Mouse (Mus musculus): ENCODE results near the gene Mustn1.

The Mustn1 gene

DNA sequence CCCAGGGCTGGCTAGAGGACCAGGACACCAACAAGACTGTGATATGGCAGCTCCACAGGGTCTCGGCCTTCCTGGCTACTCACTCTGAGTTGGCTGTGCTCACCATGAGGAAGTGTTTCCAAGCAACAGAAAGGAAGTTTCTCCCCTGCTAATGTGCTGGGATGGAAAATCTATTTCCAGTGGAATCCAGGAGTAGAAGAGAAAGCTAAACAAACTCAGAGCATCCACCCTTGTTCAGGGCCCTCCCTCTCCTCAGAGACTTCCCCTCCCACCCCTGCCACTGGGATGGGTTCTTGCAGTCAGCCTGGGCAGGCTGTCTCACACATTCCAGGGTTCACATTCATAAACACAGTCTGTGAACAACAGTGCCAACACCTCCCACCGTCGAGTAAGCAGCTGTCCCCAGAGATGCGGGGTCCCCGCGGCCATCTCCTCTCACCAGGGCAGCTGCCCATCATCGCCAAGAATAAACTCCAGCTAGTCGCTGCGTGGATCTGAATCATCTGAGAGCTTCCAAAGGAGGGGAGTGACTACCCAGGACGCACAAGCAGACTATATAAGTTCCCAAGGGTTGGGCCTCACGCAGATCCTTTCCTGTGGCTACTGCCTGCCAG lies at the start of gene Mustn1:
Gene Mustn1, plus strand, starts transcription at position 243 of the 614 bp plus-strand sequence.
- no peak for DNase-seq (ENCODE audit: low read depth)

DNA sequence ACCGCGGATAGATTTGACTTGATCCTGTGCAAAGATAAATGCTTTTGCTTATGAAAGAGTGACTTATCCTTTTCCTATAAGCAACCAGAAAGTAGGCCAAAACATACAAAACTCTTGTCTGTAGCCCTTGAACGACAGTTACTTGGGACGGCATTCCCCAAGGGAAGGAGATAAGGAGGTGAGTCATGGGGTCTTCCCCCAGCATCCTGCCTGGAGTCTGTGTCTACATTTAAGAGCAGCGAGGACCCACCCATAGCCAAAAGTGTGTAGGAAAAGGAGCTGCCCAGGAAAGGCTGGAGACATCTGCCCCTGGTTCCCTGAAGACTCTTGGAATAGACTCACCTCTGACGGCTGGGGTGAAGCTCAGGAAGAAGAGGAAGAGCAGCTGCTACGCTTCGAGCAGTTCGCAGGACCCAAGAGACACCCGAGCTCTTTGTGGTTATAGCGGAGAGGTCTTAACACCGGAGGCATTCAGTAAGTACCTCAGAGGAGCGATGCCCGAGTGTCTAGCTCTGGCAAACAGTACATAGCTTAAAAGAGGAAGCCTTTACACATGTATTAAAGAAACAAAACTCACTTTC lies 41.5 kb upstream of the Mustn1 start:
- no peak for DNase-seq (ENCODE audit: low read depth)

DNA sequence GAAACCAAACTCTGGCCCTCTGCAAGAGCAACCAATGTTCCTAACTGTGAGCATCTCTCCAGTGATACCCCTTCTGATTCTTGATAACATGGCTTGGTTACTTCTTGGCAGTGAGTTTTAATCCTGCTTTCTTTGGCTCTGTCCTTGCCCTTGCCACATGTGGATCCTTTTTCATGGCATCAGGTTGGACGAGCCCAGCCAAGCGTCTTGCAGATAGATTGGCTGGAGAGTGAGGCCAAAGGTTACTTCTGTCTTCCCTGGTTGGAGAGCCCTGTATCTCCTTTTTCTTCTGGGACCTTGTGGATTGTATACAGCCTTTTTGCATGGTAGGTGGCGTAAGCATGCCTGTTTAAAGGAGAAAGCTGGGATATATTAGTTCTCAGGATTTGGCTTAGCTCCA lies 35.3 kb upstream of the Mustn1 start:
- DNase-seq (ENCODE audit: low read depth), result no peak

DNA sequence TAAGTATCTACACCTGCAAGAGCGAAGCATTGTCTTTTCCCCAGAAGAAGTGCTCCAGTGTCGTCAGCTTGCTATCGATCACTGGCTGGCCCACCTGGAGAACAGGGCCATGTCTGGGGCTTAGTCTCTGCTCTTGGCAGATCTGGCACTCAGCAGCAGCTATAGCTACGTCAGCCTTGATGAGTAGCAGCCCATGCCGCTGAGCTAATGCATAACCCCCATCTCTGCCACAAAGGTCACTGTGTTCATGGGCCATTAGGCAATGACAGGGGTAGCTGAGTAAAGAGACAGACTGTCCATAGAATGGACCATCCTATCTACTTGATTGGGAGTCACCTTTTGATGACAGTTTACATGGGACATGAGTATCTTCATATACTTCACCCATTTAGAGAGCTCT lies 28.5 kb upstream of the Mustn1 start:
- DNase-seq (ENCODE audit: low read depth), result no peak

DNA sequence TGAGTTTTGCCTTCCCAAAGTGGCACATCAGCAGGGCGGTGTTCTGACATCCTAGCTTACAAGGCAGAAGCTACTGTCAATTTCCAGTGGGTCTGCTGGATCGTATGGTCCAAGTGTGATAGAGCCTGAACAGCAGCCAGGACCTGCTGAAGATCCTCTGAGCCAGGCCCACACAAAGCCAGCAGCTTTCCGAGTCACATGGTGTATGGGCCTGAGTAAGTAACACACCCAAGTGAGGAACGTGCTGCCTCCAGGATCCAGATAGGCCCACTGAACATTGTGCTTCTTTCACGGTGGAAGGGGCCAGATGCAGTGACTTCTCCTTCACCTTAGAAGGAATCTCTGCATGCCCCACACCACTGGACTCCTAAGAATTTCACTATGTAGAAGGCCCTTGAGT lies 26.7 kb upstream of the Mustn1 start:
- no peak for DNase-seq (ENCODE audit: low read depth)

DNA sequence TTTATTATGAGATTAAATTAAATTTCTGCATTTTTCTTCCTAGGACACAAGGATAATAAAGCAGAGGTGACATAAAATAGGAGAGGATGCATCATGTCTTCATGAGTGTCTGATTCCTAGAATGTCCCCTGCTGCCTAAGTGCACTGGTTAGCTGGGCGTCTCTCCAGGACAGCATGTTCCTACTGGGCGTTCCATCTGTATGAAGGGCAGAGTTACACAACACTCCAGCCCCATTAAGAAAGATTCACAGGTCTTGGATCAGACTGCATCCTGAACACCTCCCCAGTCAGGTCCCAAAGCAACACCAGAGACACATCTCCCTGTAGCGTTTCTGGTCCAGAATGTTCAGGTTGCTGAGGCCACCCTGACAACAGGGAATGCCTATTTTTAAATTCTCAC lies 23.7 kb upstream of the Mustn1 start:
- no peak for DNase-seq (ENCODE audit: low read depth)

DNA sequence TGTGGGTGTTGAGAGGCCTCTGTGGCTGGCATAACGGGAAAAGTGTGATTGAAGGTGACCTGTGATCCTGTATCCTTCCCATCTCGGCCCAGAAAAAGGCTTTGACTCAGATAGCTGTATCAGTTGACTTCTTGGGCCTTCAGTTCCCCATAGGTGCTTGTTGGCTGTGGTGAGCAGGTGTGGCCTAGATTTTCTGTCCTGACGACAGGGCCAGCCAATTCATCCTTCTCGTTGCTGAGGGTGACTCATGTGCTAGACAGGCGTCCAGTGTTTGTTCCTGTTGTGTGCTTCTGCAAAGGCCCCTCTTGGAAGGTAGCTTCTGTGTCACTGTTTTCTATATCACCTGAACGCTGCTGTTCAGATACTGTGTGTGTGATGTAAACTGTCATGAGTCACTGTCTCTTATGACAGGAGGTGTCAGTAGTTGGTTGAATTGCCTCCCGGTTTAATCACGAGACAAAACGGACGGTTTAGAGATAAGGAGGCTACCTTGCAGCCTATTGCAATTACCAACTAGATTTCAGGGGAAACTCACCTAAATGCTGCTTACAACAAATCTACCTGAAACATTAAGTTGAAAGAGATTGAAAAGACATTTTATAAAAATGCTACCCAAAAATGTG lies 22.0 kb upstream of the Mustn1 start:
- DNase-seq (ENCODE audit: low read depth), result no peak

DNA sequence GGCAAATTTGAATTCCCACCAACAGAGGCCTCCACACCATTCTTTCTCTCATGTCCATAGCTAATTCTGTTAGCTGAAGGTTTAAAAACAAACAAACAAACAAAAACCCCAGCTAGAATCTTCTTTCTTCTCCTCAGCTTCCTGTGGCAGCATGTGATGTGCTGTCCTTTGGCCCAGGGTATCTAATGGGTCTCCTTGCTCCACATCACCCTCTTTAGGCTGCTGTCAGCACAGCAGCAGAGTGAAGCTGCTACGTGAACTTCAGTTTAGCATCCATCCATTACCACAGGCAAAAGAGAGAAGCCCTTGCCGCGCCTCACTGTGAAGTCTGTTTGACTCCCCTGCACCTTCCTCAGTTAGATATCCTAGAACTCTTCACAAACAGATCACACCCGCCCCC lies 21.0 kb upstream of the Mustn1 start:
- DNase-seq (ENCODE audit: low read depth), result no peak

DNA sequence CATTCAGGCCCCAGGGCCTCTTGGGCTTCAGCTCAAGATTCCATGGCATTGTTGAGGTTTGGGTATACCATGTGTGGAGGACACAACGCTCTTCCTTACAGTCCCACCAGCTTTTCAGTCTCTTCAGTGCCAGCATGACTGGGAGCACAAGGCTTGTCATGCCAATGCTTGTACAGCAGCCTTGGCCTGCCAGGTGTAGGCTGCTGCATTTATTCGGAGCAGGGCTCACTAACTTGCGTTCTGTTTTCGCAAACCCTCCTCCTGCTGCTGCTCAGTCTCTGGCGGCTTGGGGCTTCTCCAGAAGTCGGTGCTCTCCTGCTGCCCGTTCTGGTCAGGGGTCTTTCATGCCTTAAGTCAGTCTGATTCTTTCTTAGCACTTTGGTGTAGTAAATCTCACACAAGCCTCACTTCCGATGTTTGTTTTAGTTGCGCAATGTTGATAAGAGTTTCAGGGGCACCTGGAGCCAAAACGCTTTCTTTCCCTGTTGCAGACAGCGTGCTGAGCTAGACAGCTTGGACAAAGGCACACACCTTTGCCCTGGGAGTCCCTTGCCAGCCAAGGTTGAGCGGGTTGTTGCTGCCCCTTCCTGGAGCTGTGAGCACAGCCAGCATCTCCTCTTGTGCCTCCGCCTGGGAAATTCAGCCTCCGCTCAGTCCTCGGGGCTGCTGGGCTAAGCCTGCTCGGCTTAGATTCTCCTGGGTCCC lies 17.4 kb upstream of the Mustn1 start:
- no peak for DNase-seq (ENCODE audit: low read depth)

DNA sequence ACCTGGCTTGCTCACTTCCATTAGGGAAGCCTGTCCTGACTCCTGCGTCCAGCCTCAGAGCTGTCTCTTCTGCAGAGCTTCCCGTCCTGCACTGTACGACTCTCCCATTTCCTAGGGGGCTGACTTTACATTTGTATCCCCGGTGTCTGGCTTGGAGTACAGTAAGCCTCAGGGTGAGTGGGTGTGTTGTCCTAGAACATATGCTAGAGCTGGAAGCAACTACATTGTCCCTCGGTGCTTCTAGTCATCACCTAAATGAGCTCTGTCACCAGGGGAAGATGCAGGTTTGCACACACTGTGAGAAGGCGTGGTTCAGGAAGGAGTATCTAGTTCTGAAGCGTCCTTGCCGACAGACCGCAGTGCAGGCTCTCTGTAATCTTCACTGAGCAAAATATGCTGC lies 16.6 kb upstream of the Mustn1 start:
- DNase-seq (ENCODE audit: low read depth), result no peak

DNA sequence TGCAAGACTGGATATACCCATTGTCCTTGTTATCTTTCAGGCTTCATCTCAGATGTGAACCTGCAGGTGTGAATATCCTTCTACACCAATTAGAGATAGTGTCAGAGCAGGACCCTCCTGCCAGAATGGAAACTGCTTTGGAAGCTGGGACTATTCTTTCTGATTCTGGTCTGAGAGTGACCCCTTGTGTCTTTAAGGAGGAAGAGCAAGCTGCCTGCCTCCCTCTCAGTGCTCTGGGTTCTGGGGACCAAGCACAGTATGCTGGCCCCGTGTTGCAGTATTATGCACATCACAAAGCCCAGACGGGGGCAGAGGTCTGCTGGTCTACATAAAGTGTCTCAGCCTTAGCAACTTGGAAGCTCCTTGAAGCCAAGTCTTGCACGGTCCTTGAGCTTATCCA lies 13.7 kb upstream of the Mustn1 start:
- no peak for DNase-seq (ENCODE audit: low read depth)

DNA sequence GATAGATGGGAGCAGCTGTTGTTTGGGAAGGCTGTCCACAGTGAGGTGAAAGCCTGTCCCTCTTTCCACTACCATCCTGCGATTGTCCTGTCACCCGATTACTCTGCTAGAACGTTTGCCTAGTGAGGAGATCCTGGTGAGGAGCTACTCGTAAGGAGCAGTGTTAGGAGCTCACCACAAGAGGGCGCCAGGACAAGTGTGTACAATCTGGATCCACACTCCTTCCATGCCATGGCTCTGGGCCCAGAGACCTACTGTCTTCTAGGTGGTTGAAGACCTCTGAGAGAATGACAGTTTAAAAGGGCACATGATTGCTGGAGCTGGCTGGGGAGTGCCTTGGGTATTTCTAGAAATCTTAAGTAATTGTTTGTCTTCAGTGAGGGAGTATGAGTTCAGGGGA lies 12.0 kb upstream of the Mustn1 start:
- DNase-seq (ENCODE audit: low read depth), result peak; percentile 55

DNA sequence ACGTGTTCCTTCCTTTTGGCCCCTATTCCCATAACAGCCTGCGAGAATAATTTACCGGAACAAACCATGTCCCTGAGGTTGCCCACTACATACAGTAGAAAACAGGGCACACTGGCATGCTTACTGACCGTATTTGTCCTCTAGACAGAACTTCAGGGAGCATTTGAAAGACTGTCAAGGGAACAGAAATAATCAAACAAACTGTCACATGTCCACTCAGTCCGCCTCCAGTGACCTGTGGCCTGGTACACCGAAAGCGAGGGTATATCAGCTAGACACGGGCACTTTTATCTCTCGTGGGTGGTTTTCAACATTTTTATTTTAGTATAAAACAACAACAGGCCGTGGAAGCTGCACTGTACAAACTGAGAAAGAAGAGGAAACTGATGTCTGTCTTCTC lies 10.2 kb upstream of the Mustn1 start:
- DNase-seq (ENCODE audit: low read depth), result no peak

DNA sequence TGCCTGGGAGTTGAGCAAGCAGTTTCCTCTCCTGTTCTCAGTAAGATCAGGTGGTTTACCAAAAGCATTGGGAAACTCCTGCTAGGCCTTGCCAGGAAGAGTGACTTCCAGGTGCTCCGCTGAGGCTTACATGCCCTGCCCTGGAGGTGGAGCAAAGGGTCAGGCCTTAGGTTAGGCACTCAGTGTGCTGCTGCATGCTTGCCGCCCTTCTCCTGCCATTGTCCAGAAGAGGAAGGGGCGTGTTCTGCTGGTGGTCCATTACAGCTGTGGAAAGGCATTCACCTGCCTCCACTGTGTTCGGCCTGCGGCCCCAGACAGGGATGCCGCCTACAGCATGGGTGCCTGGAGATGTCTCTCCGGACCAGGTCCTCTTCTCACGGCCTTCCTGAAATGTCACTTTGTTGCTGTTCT lies 9.6 kb upstream of the Mustn1 start:
- no peak for DNase-seq (ENCODE audit: low read depth)

DNA sequence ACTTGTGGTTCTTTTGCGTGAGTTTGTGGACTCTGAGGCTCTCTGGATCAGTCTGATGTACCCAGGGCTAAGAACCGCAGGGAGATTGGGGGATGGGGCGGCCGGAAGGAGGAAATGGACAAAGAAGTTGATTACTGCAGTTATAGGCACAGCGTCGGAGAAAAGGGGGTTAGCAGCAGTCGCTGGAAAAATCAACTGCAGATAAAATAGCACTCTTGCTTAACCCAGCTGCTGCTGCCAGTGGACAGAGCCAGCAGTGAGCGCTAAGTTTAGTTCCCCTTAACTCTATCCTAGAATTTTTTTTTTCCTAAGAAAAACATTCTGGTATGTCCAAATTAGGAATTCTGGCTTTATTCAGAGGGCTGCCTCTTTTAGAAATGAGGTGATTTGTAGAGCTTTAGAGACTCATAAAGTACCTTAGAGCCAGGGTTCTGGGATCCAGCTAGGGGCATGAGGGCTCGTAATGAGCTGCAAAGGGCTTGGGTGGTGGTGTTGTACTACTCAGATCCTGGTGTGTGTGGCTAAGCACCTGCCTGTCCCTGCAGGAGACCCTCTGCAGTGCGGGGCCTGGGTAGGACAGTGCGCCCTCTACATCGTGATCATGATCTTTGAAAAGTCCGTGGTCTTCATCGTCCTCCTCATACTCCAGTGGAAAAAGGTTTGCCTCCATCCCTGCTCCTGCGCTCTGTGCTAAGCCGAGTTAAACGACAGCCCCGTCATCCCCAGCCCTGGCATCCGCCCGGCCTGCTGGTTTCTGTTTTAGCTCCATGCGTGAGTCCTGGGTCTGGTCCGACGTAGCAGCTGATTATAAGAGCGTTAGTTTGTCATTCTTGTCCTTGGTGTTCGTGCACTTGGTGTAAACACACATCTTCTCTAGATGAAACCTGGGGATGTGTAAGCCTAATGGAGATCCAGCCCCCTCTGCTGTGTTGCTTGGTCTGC lies 8.5 kb upstream of the Mustn1 start:
- no peak for DNase-seq (ENCODE audit: low read depth)

DNA sequence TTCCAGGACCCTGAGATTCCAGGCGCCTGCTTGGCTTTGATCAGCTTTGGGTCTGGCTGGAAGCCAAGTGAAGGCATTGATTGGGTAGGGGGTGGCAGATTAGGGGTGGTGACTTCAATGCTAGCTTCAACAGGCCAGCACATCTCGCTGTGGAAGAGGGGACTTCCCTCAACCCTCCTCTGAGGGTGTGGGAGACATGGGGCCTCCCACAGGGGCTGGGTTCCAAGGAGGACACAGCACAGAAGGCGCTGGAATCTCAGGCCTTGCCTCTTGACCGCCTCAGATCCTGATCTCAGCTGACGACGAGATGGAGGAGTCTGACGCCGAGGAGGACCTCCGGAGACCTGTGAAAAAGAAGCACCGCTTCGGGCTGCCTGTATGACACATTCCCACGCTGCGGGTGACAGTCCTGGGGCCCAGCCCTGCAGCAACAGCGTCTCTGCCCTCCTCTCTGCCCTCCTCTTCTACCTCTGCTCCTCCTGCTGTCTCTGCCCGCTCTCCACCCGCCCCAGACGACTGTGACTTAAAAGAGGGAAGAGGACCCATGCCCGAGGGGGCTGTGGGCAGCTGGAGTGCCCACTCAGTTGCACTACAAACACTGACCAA lies 4.8 kb upstream of the Mustn1 start:
- DNase-seq (ENCODE audit: low read depth), result no peak

DNA sequence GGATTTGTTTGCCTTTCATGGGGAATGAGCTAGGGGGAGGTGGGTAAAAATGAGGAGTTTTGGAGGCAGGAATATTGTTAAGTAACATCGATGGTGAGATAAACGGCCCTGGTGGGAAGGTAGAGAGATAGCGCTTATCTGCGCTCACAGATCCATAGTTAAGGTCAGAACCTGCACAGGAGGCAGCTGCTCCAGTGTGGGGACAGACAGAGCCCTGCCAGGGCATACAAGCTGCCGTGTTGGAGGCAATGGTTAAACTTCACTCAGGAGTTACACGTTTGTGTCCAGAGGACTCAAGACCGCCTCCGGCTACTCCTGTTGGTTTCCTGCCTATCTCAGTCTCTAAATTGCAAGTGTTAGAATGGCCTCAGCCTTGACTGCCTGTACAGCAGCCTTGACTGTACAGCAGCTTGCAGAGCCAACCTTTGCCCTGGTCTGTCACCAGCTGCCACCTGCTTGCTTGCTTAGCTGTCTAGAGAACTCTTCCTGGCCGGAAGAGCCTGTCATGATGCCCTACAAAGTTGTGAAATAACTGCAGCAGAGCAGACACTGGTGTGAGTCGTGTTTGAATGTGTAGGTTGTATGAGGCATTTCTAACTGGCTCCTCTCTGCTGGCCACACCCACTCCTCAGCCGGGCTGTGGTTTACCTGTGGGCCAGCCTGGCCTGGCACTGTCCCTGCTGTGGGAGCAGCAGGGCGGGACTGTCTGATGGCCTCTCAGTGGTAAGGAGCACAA lies 3.7 kb upstream of the Mustn1 start:
- DNase-seq (ENCODE audit: low read depth), result no peak

DNA sequence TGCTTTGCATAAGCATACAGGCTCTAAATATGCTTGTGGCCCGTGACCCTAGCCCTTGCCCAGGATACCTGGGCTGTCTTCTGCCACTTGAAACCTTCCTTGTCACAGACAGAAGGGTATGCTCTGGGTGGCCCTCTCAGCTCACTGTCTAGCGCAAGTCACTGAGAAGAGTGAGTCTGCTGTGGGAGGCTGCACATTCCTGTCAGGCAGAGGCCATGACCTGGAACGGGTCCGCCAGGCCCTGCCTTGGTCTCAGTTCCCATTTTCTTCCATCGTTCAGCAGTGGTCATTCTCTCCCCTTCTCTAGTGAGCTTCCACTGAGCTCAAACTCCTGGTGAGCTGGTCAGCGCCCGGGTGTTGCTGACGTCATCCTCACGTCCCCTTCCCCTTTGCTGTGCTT lies 3.0 kb upstream of the Mustn1 start:
- no peak for DNase-seq (ENCODE audit: low read depth)

DNA sequence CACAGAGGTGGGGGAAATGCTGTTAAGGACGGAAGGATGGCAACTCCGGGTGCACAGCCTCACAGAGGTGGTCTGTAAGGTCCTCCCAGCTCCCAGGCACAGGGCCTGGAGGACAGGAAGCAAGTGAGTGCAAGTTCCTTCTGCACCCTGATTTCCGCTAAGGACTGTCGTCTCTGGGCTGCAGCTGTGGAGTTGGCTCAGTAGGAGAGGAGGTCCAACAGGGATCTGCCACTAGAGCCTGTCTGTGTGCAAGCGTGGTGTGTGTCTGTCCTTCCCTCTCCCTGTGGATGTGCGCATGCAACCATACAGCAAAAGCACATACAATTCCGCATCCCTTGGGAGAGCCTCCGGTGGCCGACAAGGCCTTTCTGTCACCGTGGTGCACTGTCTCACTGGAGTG lies 2.5 kb upstream of the Mustn1 start:
- DNase-seq (ENCODE audit: low read depth), result no peak

DNA sequence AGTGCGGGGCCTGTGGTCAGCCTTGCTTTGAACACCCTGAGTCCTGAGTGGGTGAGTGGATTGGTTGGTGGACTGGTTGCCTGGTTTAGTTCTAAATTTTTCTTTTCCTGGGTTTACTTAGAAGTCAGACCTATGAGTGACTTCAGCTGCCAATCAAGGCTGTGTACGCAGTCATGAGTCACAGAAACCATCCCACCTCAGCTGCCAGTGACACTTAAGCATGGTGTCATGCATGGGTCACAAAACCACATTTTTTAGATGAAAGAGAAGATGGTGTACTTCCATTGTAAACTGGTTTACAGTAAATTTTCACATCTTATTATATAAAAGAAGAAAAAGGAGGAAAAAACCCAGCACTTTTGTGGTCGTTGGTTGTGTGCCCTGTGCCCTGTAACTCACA lies 1.2 kb upstream of the Mustn1 start:
- DNase-seq (ENCODE audit: low read depth), result no peak

DNA sequence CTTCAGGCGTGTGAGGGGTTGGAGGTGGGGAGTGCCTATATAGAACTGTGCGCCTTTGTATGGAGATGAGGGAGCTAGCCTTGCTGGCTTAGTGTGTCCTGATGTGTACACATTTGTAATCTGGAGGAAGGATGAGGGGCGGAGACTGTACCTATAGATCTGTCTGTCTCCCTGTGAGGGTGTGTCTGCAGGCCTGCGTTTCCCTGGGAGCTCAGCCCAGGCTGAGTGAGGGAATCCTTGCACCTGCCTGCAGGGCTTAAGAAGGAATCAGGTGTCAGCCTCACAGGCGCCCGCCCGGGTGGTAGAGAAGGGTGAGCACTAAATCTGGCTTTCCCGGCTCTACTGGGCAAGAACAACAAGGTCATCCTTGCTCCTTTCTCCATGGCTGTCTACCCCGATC lies 794 bp downstream of the Mustn1 start:
- no peak for DNase-seq (ENCODE audit: low read depth)
